Mouse (Mus musculus) testis, adult 2 months (tissue): ENCODE results near the gene Tie1. TPM values are rescaled to one million over a fixed set of nuclear protein-coding genes. Genes with fewer than 3 reads are reported as not detected.

Experiments used
- H3K27ac ChIP-seq: fragments of 200-500 bp; 2 replicates; pipeline ENCODE4 v1.5.1; 2012; ENCODE audit warnings: low read depth, low read length; ENCODE audit not compliant: control insufficient read depth, insufficient read depth
- H3K27me3 ChIP-seq: fragments of 200-500 bp; 2 replicates; pipeline ENCODE4 v1.6.1; 2012; ENCODE audit warnings: mild to moderate bottlenecking, low read length, moderate library complexity; ENCODE audit not compliant: control insufficient read depth, insufficient read depth
- H3K36me3 ChIP-seq: fragments of 200-500 bp; 2 replicates; pipeline ENCODE4 v1.6.1; 2012; ENCODE audit warnings: mild to moderate bottlenecking, low read length; ENCODE audit not compliant: control insufficient read depth, insufficient read depth
- H3K4me1 ChIP-seq: fragments of 200-500 bp; 2 replicates; pipeline ENCODE4 v1.6.1; 2012; ENCODE audit warnings: low read length; ENCODE audit not compliant: control insufficient read depth, insufficient read depth
- H3K4me3 ChIP-seq: fragments of 200-500 bp; 2 replicates; pipeline ENCODE4 v1.5.1; 2012; ENCODE audit warnings: low read depth, mild to moderate bottlenecking, low read length, moderate library complexity, mixed read lengths; ENCODE audit not compliant: control insufficient read depth
- CTCF ChIP-seq: fragments of 200-500 bp; IDR thresholded peaks from 2 replicates; pipeline ENCODE4 v1.5.1; 2012; ENCODE audit warnings: low read depth, mild to moderate bottlenecking, inconsistent platforms, low read length, moderate library complexity; ENCODE audit not compliant: control insufficient read depth, insufficient read depth, insufficient replicate concordance
- POLR2A ChIP-seq: fragments of 200-500 bp; IDR thresholded peaks from 2 replicates; pipeline ENCODE4 v1.6.1; 2012; ENCODE audit warnings: low read depth, mild to moderate bottlenecking, inconsistent platforms, low read length, moderate library complexity; ENCODE audit not compliant: control insufficient read depth
- polyA plus RNA-seq: library from polyadenylated mRNA; depleted of rRNA; stranded (reverse); fragments of >200 nt; gene quantifications from 2 replicates; pipeline ENCODE4 v1.2.3, GENCODE M21; 2012

Gene Tie1
- polyA plus RNA-seq, 1 experiment = 1.8 TPM

GRCm38 (mm10) chr4:118526408-118527334 lies 36.8 kb upstream of the Tie1 start, which contains the start of gene 2610528J11Rik:
TSS of gene 2610528J11Rik (plus strand) at chr4:118526999.
- TF ChIP-seq POLR2A (no peak), CTCF (no peak)
- Histone ChIP-seq H3K4me1 (no peaks in the 10 kb centered on the region), H3K4me3 (no peak within 1 kb of the TSS), H3K27ac (no peak within 1 kb of the TSS), H3K36me3 (no peaks in the 10 kb centered on the region), H3K27me3 (no peaks in the 10 kb centered on the region)

DNA sequence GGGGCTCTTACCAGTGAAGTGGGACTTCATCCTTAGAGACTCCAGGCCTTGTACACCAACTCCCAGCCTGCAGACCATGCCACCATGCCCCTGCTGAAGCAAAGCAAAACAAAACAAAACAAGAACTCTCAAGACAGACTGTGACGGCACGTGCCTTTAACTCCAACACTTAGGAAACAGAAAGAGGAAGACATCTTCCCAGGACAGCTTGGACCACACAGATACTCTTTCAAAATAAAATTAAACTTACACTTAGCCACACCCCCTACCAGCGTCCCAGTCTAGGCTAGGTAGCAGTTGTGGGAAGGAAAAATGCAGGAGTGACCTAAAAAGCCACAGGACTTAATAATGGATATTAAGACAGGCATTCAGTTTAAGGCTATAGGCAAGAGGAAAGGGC lies 35.9 kb upstream of the Tie1 start:
- H3K27me3 ChIP-seq = no peaks in the 10 kb centered on the region
- H3K27ac ChIP-seq = no peak overlapping the region
- TF ChIP-seq POLR2A (no peak), CTCF (no peak)
- H3K4me3 ChIP-seq = no peak overlapping the region
- no peaks in the 10 kb centered on the region for H3K36me3 ChIP-seq
- H3K4me1 ChIP-seq = no peaks in the 10 kb centered on the region

GRCm38 (mm10) chr4:118523976-118524375 lies 34.1 kb upstream of the Tie1 start:
- no peak overlapping the region for H3K4me3 ChIP-seq
- no peaks in the 10 kb centered on the region for H3K36me3 ChIP-seq
- H3K27ac ChIP-seq = no peak overlapping the region
- TF ChIP-seq CTCF (no peak), POLR2A (no peak)
- H3K27me3 ChIP-seq = no peaks in the 10 kb centered on the region
- H3K4me1 ChIP-seq = no peaks in the 10 kb centered on the region

DNA sequence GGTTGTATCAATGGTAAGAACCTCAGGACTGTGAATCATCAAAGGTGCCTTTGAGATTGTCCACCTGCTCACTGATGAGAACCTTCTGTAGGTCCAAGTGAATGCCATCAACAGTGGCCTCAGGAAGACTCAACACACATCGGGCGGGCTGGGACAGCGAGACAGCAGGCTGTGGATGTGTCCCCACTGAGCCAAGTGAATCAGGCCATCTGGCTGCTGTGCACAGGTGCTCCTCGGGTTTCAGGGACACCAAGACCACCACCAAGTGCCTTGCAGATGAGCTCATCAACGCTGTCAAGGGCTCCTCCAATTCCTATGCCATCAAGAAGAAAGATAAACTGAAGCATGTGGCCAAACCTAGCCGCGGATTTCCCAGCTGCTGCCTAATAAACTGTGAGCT lies 32.4 kb upstream of the Tie1 start:
- H3K4me3 ChIP-seq = no peak overlapping the region
- no peaks in the 10 kb centered on the region for H3K27me3 ChIP-seq
- H3K36me3 ChIP-seq = no peaks in the 10 kb centered on the region
- no peak for TF ChIP-seq CTCF
- TF ChIP-seq POLR2A = no peak
- peaks cover 4% of the 10 kb centered on the region for H3K4me1 ChIP-seq
- H3K27ac ChIP-seq = no peak overlapping the region

GRCm38 (mm10) chr4:118518208-118518607 lies 28.3 kb upstream of the Tie1 start:
- no peak overlapping the region for H3K27ac ChIP-seq
- no peak overlapping the region for H3K4me3 ChIP-seq
- no peak for TF ChIP-seq POLR2A
- TF ChIP-seq CTCF = no peak
- H3K36me3 ChIP-seq = no peaks in the 10 kb centered on the region
- H3K4me1 ChIP-seq = peaks cover 11% of the 10 kb centered on the region
- no peaks in the 10 kb centered on the region for H3K27me3 ChIP-seq

- no peaks in the 10 kb centered on the region for H3K27me3 ChIP-seq
- H3K4me1 ChIP-seq = peaks cover 11% of the 10 kb centered on the region
- TF ChIP-seq CTCF (no peak), POLR2A (no peak)
- H3K4me3 ChIP-seq = no peak overlapping the region; the same call in 1 of the 2 replicates
- no peak overlapping the region for H3K27ac ChIP-seq
- H3K36me3 ChIP-seq = no peaks in the 10 kb centered on the region
Observed at GRCm38 (mm10) chr4:118517497-118518146, 27.8 kb upstream of the Tie1 start.
